Mouse (Mus musculus): Measurements from ENCODE around the gene Frmd3. TPM values are rescaled to one million over a fixed set of nuclear protein-coding genes. Genes with fewer than 3 reads are reported as not detected.
A peak's percentile ranks its signal among the peaks of the same experiment; 100 is the strongest.

Gene Frmd3
- polyA plus RNA-seq (2012; rRNA removed), result 0.12 and 0.31 TPM in 2 replicates

- Histone ChIP-seq H3K27ac (ENCODE audit: control insufficient read depth, insufficient read depth, low read depth, low read length) (no peak within 1 kb of the TSS), H3K4me3 (ENCODE audit: control insufficient read depth, low read depth, low read length) (peak within 1 kb of the TSS; percentile 36), H3K27me3 (ENCODE audit: control insufficient read depth, insufficient read depth, low read length) (no peaks in the 10 kb centered on the region), H3K36me3 (ENCODE audit: control insufficient read depth, insufficient read depth, low read length) (no peaks in the 10 kb centered on the region), H3K4me1 (ENCODE audit: control insufficient read depth, insufficient read depth, low read length) (peaks cover 11% of the 10 kb centered on the region)
- TF ChIP-seq POLR2A (IDR thresholded peaks at IDR 0.05; ENCODE audit: control insufficient read depth, low read depth, low read length) (no peak), CTCF (IDR thresholded peaks at IDR 0.05; ENCODE audit: control insufficient read depth, insufficient read depth, insufficient replicate concordance, low read depth, low read length) (no peak)
Measured at GRCm38 (mm10) chr4:74013211-74014047, at the start of gene Frmd3. Gene Frmd3, plus strand, starts transcription at chr4:74013442.

DNA sequence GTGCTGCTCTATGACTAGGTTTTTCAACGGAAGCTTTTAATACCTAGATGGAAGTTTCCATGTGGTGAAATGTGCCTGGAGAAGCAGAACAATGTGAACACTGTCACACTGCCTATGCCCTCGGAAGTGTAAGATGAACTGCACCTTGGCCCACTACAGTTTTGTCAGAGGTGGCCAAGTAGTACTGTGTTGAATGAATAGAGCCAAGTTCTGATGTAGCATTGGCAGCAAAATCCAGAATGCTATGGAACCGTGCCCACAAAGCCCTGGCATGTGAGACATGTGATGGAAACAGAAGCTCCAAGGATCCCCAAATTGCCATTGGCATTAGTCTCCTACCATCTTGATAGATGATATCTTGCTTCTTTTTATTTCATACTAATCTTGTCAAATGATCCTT lies 32.8 kb upstream of the Frmd3 start:
- no peaks in the 10 kb centered on the region for H3K36me3 ChIP-seq (ENCODE audit: control insufficient read depth, insufficient read depth, low read length)
- H3K27me3 ChIP-seq (ENCODE audit: control insufficient read depth, insufficient read depth, low read length), result no peaks in the 10 kb centered on the region
- no peak overlapping the region for H3K4me3 ChIP-seq (ENCODE audit: control insufficient read depth, low read depth, low read length)
- H3K4me1 ChIP-seq (ENCODE audit: control insufficient read depth, insufficient read depth, low read length), result no peaks in the 10 kb centered on the region
- H3K27ac ChIP-seq (ENCODE audit: control insufficient read depth, insufficient read depth, low read depth, low read length), result no peak overlapping the region
- TF ChIP-seq POLR2A (IDR thresholded peaks at IDR 0.05; ENCODE audit: control insufficient read depth, low read depth, low read length) (no peak), CTCF (IDR thresholded peaks at IDR 0.05; ENCODE audit: control insufficient read depth, insufficient read depth, insufficient replicate concordance, low read depth, low read length) (no peak)

GRCm38 (mm10) chr4:74012277-74012676 lies 965 bp upstream of the Frmd3 start:
- no peak overlapping the region for H3K27ac ChIP-seq (ENCODE audit: control insufficient read depth, insufficient read depth, low read depth, low read length)
- peaks cover 11% of the 10 kb centered on the region for H3K4me1 ChIP-seq (ENCODE audit: control insufficient read depth, insufficient read depth, low read length)
- no peak overlapping the region for H3K4me3 ChIP-seq (ENCODE audit: control insufficient read depth, low read depth, low read length)
- no peaks in the 10 kb centered on the region for H3K27me3 ChIP-seq (ENCODE audit: control insufficient read depth, insufficient read depth, low read length)
- TF ChIP-seq CTCF (IDR thresholded peaks at IDR 0.05; ENCODE audit: control insufficient read depth, insufficient read depth, insufficient replicate concordance, low read depth, low read length) (no peak), POLR2A (IDR thresholded peaks at IDR 0.05; ENCODE audit: control insufficient read depth, low read depth, low read length) (no peak)
- H3K36me3 ChIP-seq (ENCODE audit: control insufficient read depth, insufficient read depth, low read length), result no peaks in the 10 kb centered on the region

DNA sequence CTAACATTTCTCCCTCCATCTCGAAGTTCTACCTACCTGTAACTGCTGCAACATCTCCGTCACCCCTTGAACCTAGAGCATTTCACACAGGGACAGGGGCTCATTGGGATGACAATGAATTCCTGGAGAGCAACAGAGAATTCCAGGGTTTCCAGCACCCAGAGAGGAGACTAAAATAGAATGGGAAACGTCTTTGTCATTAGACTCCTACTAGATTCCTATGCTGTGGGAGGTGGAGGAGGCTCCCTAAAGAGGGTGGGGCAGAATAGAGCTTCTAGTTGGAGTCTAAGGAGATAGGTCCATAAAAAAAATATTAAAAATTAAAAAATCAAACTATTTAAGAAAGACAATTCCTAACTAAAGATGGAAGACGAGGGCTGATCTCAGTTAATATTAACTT lies 542 bp upstream of the Frmd3 start:
- Histone ChIP-seq H3K27ac (ENCODE audit: control insufficient read depth, insufficient read depth, low read depth, low read length) (no peak overlapping the region), H3K4me1 (ENCODE audit: control insufficient read depth, insufficient read depth, low read length) (peaks cover 11% of the 10 kb centered on the region), H3K36me3 (ENCODE audit: control insufficient read depth, insufficient read depth, low read length) (no peaks in the 10 kb centered on the region), H3K4me3 (ENCODE audit: control insufficient read depth, low read depth, low read length) (no peak overlapping the region), H3K27me3 (ENCODE audit: control insufficient read depth, insufficient read depth, low read length) (no peaks in the 10 kb centered on the region)
- TF ChIP-seq CTCF (IDR thresholded peaks at IDR 0.05; ENCODE audit: control insufficient read depth, insufficient read depth, insufficient replicate concordance, low read depth, low read length), result no peak

- no peaks in the 10 kb centered on the region for H3K27me3 ChIP-seq (ENCODE audit: control insufficient read depth, insufficient read depth, low read length)
- no peak overlapping the region for H3K27ac ChIP-seq (ENCODE audit: control insufficient read depth, insufficient read depth, low read depth, low read length)
- no peak for TF ChIP-seq POLR2A (IDR thresholded peaks at IDR 0.05; ENCODE audit: control insufficient read depth, low read depth, low read length)
- TF ChIP-seq CTCF (IDR thresholded peaks at IDR 0.05; ENCODE audit: control insufficient read depth, insufficient read depth, insufficient replicate concordance, low read depth, low read length), result no peak
- no peak overlapping the region for H3K4me3 ChIP-seq (ENCODE audit: control insufficient read depth, low read depth, low read length)
- peaks cover 11% of the 10 kb centered on the region for H3K4me1 ChIP-seq (ENCODE audit: control insufficient read depth, insufficient read depth, low read length)
- H3K36me3 ChIP-seq (ENCODE audit: control insufficient read depth, insufficient read depth, low read length), result no peaks in the 10 kb centered on the region
Measured at GRCm38 (mm10) chr4:74014048-74014500, 832 bp downstream of the Frmd3 start.

DNA sequence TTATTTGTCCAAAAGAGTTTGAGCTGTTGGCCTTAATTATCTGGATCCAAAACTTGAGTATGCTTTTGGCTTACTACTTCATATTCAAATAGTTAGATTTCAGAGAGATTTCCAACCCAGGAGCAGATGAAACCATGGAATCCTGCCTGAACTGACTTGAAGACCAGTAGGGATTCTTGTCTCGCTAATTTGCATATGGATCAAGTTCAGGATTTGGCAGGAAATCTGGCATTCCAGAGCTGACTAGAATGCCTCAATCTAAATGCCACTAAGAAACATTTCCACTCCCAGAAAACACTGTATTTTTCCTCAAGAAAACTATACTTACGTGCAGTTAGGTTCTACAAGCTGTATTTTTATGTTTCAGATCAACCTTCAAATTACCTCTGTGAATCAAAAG lies 6.8 kb downstream of the Frmd3 start:
- Histone ChIP-seq H3K27me3 (ENCODE audit: control insufficient read depth, insufficient read depth, low read length) (no peaks in the 10 kb centered on the region), H3K4me1 (ENCODE audit: control insufficient read depth, insufficient read depth, low read length) (no peaks in the 10 kb centered on the region)
- no peak for TF ChIP-seq POLR2A (IDR thresholded peaks at IDR 0.05; ENCODE audit: control insufficient read depth, low read depth, low read length)
- no peak for TF ChIP-seq CTCF (IDR thresholded peaks at IDR 0.05; ENCODE audit: control insufficient read depth, insufficient read depth, insufficient replicate concordance, low read depth, low read length)

DNA sequence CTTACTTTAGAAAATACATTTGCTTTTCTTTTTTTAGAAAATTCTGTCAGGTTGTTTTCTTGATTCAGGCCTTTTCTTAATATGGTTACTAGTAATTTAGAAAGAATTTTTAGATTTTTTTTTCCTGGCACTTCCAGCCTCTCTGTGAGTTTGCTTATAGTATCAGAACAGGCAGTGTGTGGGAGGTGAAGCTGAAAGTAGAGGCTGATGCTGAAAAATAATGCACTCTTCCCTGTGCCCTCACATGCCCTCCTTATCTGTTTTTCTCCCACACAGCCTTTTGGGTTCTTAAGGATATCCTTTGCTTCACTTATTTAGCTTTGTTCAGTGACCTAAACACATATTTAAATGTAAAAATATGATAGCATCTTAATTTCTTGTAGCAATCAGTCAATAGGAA lies 30.0 kb downstream of the Frmd3 start:
- no peak overlapping the region for H3K27ac ChIP-seq (ENCODE audit: control insufficient read depth, insufficient read depth, low read depth, low read length)
- TF ChIP-seq POLR2A (IDR thresholded peaks at IDR 0.05; ENCODE audit: control insufficient read depth, low read depth, low read length) (no peak), CTCF (IDR thresholded peaks at IDR 0.05; ENCODE audit: control insufficient read depth, insufficient read depth, insufficient replicate concordance, low read depth, low read length) (no peak)
- no peaks in the 10 kb centered on the region; the same call in 1 of the 2 replicates for H3K4me1 ChIP-seq (ENCODE audit: control insufficient read depth, insufficient read depth, low read length)
- H3K36me3 ChIP-seq (ENCODE audit: control insufficient read depth, insufficient read depth, low read length), result no peaks in the 10 kb centered on the region
- H3K4me3 ChIP-seq (ENCODE audit: control insufficient read depth, low read depth, low read length), result no peak overlapping the region
- H3K27me3 ChIP-seq (ENCODE audit: control insufficient read depth, insufficient read depth, low read length), result no peaks in the 10 kb centered on the region

More for the DNA sequence above, 6.8 kb downstream of the Frmd3 start:
- Histone ChIP-seq H3K4me3 (ENCODE audit: control insufficient read depth, low read depth, low read length) (no peak overlapping the region), H3K36me3 (ENCODE audit: control insufficient read depth, insufficient read depth, low read length) (no peaks in the 10 kb centered on the region), H3K27ac (ENCODE audit: control insufficient read depth, insufficient read depth, low read depth, low read length) (no peak overlapping the region)

All from testis, adult 2 months (tissue).